Mouse (Mus musculus) macrophage (primary cell): ENCODE measurements around the gene Ropn1l. TPM values are rescaled to one million over a fixed set of nuclear protein-coding genes. Genes with fewer than 3 reads are reported as not detected.

Experiments
- H3K27ac ChIP-seq: fragments of 350-480 bp; formaldehyde crosslinking; 2 replicates; pipeline ENCODE4 v1.9.0; 2021
- H3K36me3 ChIP-seq: fragments of 350-480 bp; formaldehyde crosslinking; 2 replicates; pipeline ENCODE4 v1.9.0; 2021; ENCODE audit errors: inconsistent target
- H3K4me3 ChIP-seq: fragments of 350-480 bp; formaldehyde crosslinking; 2 replicates; pipeline ENCODE4 v1.9.0; 2021; ENCODE audit errors: inconsistent target
- H3K79me2 ChIP-seq: fragments of 350-480 bp; formaldehyde crosslinking; 2 replicates; pipeline ENCODE4 v1.9.0; 2021; ENCODE audit errors: inconsistent target
- WGBS: methylation state at CpG from one replicate; pipeline ENCODE4 v1.1.7; 2026; ENCODE audit warnings: inconsistent platforms; ENCODE audit not compliant: missing documents; 5-methylcytosine and 5-hydroxymethylcytosine counted together
- polyA plus RNA-seq: library from polyadenylated mRNA; stranded (reverse); fragments of 250-400 nt; gene quantifications from 3 replicates; pipeline ENCODE4 v1.2.4, GENCODE M21; 2018; ENCODE audit warnings: inconsistent platforms

The Ropn1l gene
- polyA plus RNA-seq, 1 experiment from 2014 or later = 7.0 TPM

- H3K4me3 ChIP-seq = no peak overlapping the region
- H3K79me2 ChIP-seq = no peaks in the 10 kb centered on the region
- WGBS = 95% methylated on average over 4 of the region's 4 CpGs
- no peaks in the 10 kb centered on the region for H3K36me3 ChIP-seq
- no peak overlapping the region for H3K27ac ChIP-seq
Measured at GRCm38 (mm10) chr15:31407490-31407889, 46.0 kb downstream of the Ropn1l start.

DNA sequence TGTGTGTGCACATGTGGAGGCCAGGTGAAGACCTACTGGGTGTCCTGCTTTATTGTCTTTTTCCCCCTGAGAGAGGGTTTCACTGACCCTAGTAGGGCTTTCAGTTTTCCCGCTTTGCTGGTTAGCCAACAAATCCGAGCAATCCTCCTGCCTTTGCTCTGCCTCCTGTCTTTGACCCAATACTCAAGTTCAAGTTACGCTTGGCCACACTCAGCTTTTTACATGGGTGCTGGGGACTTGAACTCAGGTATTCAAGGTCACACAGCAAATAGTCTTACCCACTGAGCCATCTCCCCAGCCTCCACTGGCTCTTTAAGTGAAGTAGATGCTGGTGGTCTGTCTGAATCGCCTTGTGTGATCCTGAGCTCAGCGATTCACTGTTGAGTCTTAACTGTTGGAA lies 46.7 kb downstream of the Ropn1l start:
- Histone ChIP-seq H3K4me3 (no peak overlapping the region), H3K36me3 (no peaks in the 10 kb centered on the region), H3K27ac (no peak overlapping the region), H3K79me2 (no peaks in the 10 kb centered on the region)
- WGBS = 92% methylated on average over 5 of the region's 5 CpGs

GRCm38 (mm10) chr15:31404346-31404745 lies 49.2 kb downstream of the Ropn1l start:
- H3K27ac ChIP-seq = no peak overlapping the region
- H3K4me3 ChIP-seq = no peak overlapping the region
- H3K36me3 ChIP-seq = no peaks in the 10 kb centered on the region
- H3K79me2 ChIP-seq = no peaks in the 10 kb centered on the region
- WGBS = 98% methylated on average over 8 of the region's 8 CpGs

DNA sequence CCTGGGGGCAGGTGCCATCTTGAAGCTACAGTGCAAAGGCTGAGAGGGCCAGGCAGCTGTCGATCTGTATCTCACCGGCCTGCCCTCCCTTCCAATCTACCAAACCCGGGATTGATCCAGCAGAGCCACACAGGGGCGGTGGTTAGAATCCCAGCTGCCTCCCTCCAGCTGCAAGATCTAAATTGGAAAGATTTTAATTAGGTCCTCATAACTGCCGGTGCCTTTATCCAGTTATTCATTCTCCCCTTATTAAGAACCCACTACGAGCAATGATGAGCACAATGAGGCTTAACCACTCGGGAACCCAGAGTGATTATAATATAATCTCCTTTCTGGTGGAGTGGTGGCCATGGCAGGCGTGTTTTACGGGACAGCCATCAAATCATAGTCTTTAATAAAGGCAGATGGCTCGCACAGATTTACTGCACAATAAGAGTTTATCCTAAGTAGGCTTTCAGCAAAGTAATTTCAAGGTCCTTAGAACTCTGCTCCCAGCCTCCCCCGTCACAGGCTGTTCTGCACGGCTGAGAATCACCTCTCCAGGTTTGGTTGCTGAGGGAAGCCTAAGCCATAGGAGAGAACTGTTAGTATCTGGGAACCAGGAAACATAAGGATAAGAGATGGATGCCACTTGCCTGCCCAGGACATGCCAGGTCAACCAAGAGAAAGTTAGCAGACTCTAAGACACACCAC lies 51.2 kb downstream of the Ropn1l start:
- Histone ChIP-seq H3K27ac (no peak overlapping the region), H3K79me2 (no peaks in the 10 kb centered on the region), H3K36me3 (no peaks in the 10 kb centered on the region), H3K4me3 (no peak overlapping the region)
- 95% methylated on average over 12 of the region's 12 CpGs for WGBS

- Histone ChIP-seq H3K36me3 (no peaks in the 10 kb centered on the region), H3K4me3 (no peak overlapping the region), H3K27ac (no peak overlapping the region), H3K79me2 (no peaks in the 10 kb centered on the region)
- 39% methylated on average over 3 of the region's 3 CpGs for WGBS
Measured at GRCm38 (mm10) chr15:31400974-31401373, 52.6 kb downstream of the Ropn1l start.

DNA sequence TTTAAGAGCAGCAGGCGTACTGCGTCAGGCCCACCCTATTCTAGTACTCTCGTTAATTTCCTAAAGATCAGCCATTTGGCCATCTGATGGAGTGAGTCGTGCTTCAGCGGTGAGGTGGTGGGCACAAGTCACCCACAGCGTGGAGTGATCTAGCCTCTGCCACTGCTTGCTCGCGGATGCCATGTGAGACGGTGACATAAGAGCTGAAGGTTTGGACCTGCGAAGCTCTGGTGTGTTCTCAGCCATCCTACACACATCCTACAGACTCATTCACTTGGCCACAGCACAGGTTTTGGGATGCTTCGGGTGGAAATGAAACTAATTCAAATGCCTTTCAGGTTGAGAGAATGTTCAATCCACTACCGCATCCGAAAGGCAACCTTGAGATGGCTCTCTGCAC lies 54.8 kb downstream of the Ropn1l start:
- H3K27ac ChIP-seq = no peak overlapping the region
- H3K79me2 ChIP-seq = no peaks in the 10 kb centered on the region
- 98% methylated on average over 13 of the region's 13 CpGs for WGBS
- no peak overlapping the region for H3K4me3 ChIP-seq
- H3K36me3 ChIP-seq = no peaks in the 10 kb centered on the region

DNA sequence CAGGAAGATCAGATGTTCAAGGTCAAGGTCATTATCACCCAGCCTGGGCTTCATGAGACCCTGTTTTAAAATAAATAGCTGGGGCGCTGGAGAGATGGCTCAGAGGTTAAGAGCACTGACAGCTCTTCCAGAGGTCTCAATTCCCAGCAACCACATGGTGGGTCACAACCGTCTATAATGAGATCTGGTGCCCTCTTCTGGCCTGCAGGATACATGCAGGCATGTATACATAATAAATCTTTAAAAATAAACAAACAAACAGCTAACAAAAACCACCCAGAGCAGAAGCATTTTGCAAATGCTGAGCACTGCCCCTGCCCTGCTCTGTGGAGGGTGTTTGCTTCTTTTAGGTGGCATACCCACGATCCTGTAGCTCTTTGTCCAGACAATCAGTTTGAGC lies 56.2 kb downstream of the Ropn1l start:
- no peaks in the 10 kb centered on the region for H3K36me3 ChIP-seq
- 90% methylated on average over 3 of the region's 3 CpGs for WGBS
- H3K79me2 ChIP-seq = no peaks in the 10 kb centered on the region
- no peak overlapping the region for H3K27ac ChIP-seq
- H3K4me3 ChIP-seq = no peak overlapping the region

DNA sequence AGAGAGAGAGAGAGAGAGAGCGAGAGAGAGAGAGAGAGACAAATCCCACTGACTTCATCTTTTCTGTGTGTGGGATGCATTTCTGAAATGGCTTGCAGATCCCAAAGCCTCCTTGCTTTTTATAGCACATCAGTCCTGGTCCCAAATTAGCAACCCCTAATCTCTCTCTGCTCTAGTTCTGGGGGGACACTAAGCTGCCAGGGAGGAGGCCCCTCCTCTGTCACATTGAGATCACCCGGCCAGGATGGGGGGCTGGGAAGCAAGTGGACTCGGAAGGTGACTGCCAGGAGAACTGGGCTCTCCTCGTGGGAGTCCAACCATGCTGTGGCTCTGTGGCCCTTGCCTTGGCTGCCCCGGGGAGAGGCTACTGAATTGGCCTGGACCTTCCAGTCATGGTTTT lies 56.8 kb downstream of the Ropn1l start:
- WGBS = 90% methylated on average over 5 of the region's 5 CpGs
- H3K4me3 ChIP-seq = no peak overlapping the region

GRCm38 (mm10) chr15:31395986-31396385 lies 57.6 kb downstream of the Ropn1l start:
- Histone ChIP-seq H3K4me3 (no peak overlapping the region), H3K36me3 (no peaks in the 10 kb centered on the region), H3K27ac (no peak overlapping the region), H3K79me2 (no peaks in the 10 kb centered on the region)
- WGBS = 91% methylated on average over 2 of the region's 4 CpGs

More for the DNA sequence above, 56.8 kb downstream of the Ropn1l start:
- no peaks in the 10 kb centered on the region for H3K79me2 ChIP-seq
- no peak overlapping the region for H3K27ac ChIP-seq
- H3K36me3 ChIP-seq = no peaks in the 10 kb centered on the region

DNA sequence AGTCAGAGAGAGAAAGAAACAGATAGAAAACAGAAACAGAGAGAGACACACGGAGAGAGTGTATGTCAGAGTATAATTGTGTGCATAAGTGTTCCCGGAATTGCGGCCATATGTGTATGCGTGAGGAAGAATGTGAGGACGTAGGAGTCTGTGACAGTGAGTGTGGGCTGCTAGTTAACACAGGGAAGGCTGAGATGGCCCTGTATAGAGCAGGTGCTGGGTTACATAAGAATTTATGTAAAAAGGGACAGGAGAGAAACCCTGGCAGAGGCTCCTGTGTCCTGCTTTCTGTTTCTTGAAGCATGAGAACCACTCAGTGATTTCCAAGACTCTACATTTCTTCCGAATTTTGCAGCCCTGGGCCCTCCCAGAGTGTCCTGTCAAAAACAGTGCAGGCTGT lies 60.1 kb downstream of the Ropn1l start:
- no peaks in the 10 kb centered on the region for H3K36me3 ChIP-seq
- H3K79me2 ChIP-seq = no peaks in the 10 kb centered on the region
- no peak overlapping the region for H3K4me3 ChIP-seq
- no peak overlapping the region for H3K27ac ChIP-seq
- WGBS = 98% methylated on average over 6 of the region's 6 CpGs

DNA sequence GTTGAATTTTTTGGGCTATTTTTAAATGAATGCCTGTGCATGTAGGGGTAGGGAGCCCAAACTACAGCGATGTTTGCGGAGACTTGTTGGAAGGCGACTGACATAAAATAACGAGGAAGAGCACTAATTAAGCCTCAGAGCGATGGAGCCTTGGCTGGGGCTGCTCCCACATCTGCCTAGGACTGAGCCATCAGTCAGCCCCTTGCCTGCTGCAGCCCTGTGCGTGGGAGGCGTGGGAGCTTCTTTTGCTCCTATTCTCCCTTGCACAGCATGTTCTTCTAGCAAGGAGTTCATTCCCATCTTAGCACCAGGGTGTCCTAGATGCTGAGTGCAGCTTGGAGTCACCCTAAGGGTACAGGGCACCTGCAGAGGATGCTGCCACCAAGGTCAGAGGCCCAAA lies 60.8 kb downstream of the Ropn1l start:
- WGBS = 88% methylated on average over 7 of the region's 7 CpGs
- Histone ChIP-seq H3K36me3 (no peaks in the 10 kb centered on the region), H3K27ac (no peak overlapping the region), H3K79me2 (no peaks in the 10 kb centered on the region), H3K4me3 (no peak overlapping the region)

- no peaks in the 10 kb centered on the region for H3K36me3 ChIP-seq
- 98% methylated on average over 4 of the region's 4 CpGs for WGBS
- no peaks in the 10 kb centered on the region for H3K79me2 ChIP-seq
- H3K4me3 ChIP-seq = no peak overlapping the region
- H3K27ac ChIP-seq = no peak overlapping the region
Measured at GRCm38 (mm10) chr15:31392135-31392534, 61.4 kb downstream of the Ropn1l start.

Other genes starting within 250 kb of the Ropn1l start
- 97.6 to 279 TPM (median 108 TPM) in 3 replicates for gene Dap, start 229.4 kb downstream of the Ropn1l start, polyA plus RNA-seq
- gene Ankrd33b, start 86.0 kb downstream of the Ropn1l start, polyA plus RNA-seq = 17.4 to 30.3 TPM (median 22.9 TPM) in 3 replicates
- gene March6, start 77.3 kb upstream of the Ropn1l start, polyA plus RNA-seq = 24.6 to 39.1 TPM (median 33.7 TPM) in 3 replicates
- 1.5 to 5.5 TPM (median 3.5 TPM) in 3 replicates for gene Cmbl, start 111.7 kb upstream of the Ropn1l start, polyA plus RNA-seq
- gene Cct5, start 148.1 kb upstream of the Ropn1l start, polyA plus RNA-seq = 133 to 228 TPM (median 154 TPM) in 3 replicates
- 6.3 to 13.8 TPM (median 10.5 TPM) in 3 replicates for gene Fam173b, start 148.1 kb upstream of the Ropn1l start, polyA plus RNA-seq